Mouse (Mus musculus) liver, embryonic 12.5 days (tissue): ENCODE measurements around the gene Nup153. TPM values are rescaled to one million over a fixed set of nuclear protein-coding genes. Genes with fewer than 3 reads are reported as not detected.

Source experiments
- ATAC-seq: fragments of 200-750 bp; cut with Nextera tagmentation; 2 replicates; pipeline ENCODE4 v1.8.0; 2017; ENCODE audit warnings: moderate number of reproducible peaks, mild to moderate bottlenecking, moderate library complexity
- H3K27ac ChIP-seq: fragments of 300-500 bp; sonication (generic); 2 replicates; pipeline ENCODE4 v1.5.1; 2016; ENCODE audit warnings: mild to moderate bottlenecking
- H3K27me3 ChIP-seq: fragments of 300-500 bp; sonication (generic); replicated peaks from 2 replicates; pipeline ENCODE4 v1.6.1; 2016; ENCODE audit warnings: mild to moderate bottlenecking, moderate library complexity
- H3K36me3 ChIP-seq: fragments of 300-500 bp; sonication (generic); 2 replicates; pipeline ENCODE4 v1.6.1; 2016; ENCODE audit warnings: mild to moderate bottlenecking, moderate library complexity
- H3K4me1 ChIP-seq: fragments of 300-500 bp; sonication (generic); 2 replicates; pipeline ENCODE4 v1.6.1; 2016
- H3K4me2 ChIP-seq: fragments of 300-500 bp; sonication (generic); 2 replicates; pipeline ENCODE4 v1.6.1; 2016; ENCODE audit warnings: mild to moderate bottlenecking, moderate library complexity
- H3K4me3 ChIP-seq: fragments of 300-500 bp; sonication (generic); 2 replicates; pipeline ENCODE4 v1.5.1; 2016; ENCODE audit warnings: mild to moderate bottlenecking, moderate library complexity
- H3K9ac ChIP-seq: fragments of 300-500 bp; sonication (generic); 2 replicates; pipeline ENCODE4 v1.6.1; 2016; ENCODE audit warnings: mild to moderate bottlenecking, moderate library complexity
- H3K9me3 ChIP-seq: fragments of 300-500 bp; sonication (generic); replicated peaks from 2 replicates; pipeline ENCODE4 v1.6.1; 2016; ENCODE audit warnings: mild to moderate bottlenecking, moderate library complexity
- WGBS: fragments of 180-500 bp; shearing (Covaris S2); methylation state at CpG from one replicate; pipeline ENCODE4 v1.1.7; 2016; ENCODE audit not compliant: insufficient replicate concordance; 5-methylcytosine and 5-hydroxymethylcytosine counted together
- polyA plus RNA-seq: library from polyadenylated mRNA; unstranded; fragments of >200 nt; fragmentation: Nextera tagmentation; extraction: Ambion mirVana; gene quantifications from 2 replicates; pipeline ENCODE4 v1.2.1, GENCODE M21; 2016

Nup153 gene
- polyA plus RNA-seq, 1 experiment from 2014 or later: 39.0 TPM

DNA sequence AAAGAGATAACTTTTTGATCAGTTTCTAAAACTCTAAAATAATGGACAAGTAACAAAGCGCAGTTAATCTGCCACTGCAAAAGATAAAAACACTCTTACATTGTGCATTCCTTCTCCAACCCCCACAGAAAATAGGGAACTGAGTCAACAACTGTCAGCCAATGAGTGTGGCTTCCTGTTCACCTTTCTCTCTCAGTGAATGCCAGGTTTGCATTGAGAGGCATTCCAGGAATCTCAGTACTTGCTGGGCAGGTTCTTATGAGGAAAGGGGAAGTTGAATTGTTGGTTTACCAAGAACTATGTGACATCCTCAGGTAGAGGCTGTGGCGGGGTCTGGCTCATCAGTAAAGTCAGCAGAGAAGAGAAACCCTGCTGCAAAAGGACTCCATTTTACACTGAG lies 31.0 kb downstream of the Nup153 start:
- H3K9ac ChIP-seq: no peak overlapping the region
- peaks cover 82% of the 10 kb centered on the region for H3K36me3 ChIP-seq
- no peak overlapping the region for H3K4me3 ChIP-seq
- no peaks in the 10 kb centered on the region for H3K4me1 ChIP-seq
- 85% methylated on average over 2 of the region's 2 CpGs for WGBS
- H3K4me2 ChIP-seq: no peak overlapping the region
- H3K9me3 ChIP-seq: no peaks in the 10 kb centered on the region
- H3K27me3 ChIP-seq: no peaks in the 10 kb centered on the region
- no peak for ATAC-seq
- H3K27ac ChIP-seq: no peak overlapping the region

DNA sequence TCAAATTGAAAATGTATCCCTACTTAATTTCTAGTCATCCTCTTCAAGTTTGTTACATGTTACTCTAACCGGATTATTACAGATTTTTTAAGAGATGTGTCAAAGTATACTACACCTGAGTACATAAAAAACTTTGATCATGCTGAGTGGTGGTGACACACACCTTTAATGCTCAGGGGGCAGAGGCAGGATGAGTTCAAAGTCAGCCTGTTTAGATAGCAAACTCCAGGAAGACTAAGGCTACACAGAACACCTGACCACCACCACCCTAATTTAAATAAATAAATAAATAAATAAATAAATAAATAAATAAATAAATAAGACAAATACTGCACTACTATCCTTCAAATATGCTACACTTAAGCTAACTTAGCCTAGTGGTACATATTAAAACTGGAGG lies 31.8 kb downstream of the Nup153 start:
- ATAC-seq: no peak
- Histone ChIP-seq H3K4me3 (no peak overlapping the region), H3K4me2 (no peak overlapping the region), H3K9ac (no peak overlapping the region), H3K27ac (no peak overlapping the region), H3K27me3 (no peaks in the 10 kb centered on the region), H3K9me3 (no peaks in the 10 kb centered on the region), H3K4me1 (peaks cover 4% of the 10 kb centered on the region; the same call in 1 of the 2 replicates), H3K36me3 (peaks cover 82% of the 10 kb centered on the region)
- WGBS: 90% methylated on average over 1 of the region's 1 CpGs

DNA sequence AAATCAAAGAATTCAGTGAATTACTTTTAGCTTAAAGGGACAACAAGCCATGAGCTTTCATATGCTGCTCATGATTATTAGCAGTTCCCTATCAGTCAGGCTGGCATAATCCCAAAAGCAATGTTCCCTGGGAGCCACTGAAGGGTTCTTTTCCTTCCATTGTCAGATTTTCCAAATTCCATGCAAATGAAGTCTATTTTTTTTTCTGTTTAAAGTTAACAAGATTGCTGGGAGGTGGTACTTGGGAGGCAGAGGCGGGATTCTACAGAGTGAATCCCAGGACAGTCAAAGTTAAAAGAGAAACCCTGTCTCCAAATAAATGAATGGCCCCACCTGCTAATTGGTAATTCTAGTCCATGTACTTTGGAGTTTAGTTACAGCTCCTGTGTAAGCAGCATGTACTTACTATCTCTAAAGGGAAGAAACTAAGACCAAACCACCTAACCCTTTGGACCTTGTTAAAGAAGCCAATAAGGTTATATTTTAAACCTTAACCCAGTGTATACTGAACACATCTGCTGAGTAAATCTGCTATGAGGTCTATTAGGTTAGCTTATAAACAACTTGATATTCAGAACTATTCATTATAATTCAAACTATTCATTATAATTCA lies 32.3 kb downstream of the Nup153 start:
- Histone ChIP-seq H3K9ac (no peak overlapping the region), H3K4me2 (no peak overlapping the region), H3K27ac (no peak overlapping the region), H3K4me1 (peaks cover 9% of the 10 kb centered on the region; the same call in 1 of the 2 replicates), H3K9me3 (no peaks in the 10 kb centered on the region), H3K4me3 (no peak overlapping the region), H3K27me3 (no peaks in the 10 kb centered on the region), H3K36me3 (peaks cover 84% of the 10 kb centered on the region)
- no peak for ATAC-seq
- WGBS: 70% methylated on average over 1 of the region's 1 CpGs

DNA sequence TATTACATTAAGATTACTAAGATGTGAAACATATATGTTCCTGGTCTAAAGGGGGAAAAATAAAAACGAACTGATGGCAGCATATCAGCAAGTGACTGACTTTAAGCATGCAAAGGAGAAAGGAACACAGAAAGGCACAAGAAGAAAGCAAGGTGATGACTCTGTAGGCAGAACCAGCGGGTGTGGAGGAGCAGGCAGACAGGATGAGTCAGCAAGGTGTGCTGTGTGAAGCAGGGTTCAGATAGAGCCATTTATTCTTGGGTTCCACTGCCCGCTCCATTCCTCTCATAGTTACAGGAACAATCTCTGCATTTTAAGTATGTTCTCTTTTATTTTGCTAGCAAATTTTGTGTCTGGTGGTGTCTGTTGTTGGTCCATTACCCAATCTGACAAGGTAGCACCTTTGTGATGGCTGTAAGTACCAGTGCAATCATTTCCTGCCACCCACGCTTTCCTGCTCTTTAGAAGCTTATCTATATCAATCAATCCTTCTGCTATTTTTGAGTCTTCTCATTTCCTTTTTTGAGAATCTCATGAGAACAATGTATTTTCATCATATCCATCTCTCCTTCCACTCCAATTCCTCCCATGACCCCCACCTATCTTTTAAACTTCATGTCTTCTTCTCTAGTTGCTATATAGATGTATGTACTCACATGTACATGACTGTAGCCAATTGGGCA lies 37.0 kb downstream of the Nup153 start:
- peaks cover 9% of the 10 kb centered on the region; the same call in 1 of the 2 replicates for H3K4me1 ChIP-seq
- H3K4me3 ChIP-seq: no peak overlapping the region
- H3K4me2 ChIP-seq: no peak overlapping the region
- H3K36me3 ChIP-seq: peaks cover 94% of the 10 kb centered on the region
- H3K9me3 ChIP-seq: no peaks in the 10 kb centered on the region
- no peak overlapping the region for H3K27ac ChIP-seq
- 70% methylated on average over 4 of the region's 4 CpGs for whole genome bisulfite sequencing
- no peak overlapping the region for H3K9ac ChIP-seq
- no peaks in the 10 kb centered on the region for H3K27me3 ChIP-seq
- no peak for ATAC-seq

DNA sequence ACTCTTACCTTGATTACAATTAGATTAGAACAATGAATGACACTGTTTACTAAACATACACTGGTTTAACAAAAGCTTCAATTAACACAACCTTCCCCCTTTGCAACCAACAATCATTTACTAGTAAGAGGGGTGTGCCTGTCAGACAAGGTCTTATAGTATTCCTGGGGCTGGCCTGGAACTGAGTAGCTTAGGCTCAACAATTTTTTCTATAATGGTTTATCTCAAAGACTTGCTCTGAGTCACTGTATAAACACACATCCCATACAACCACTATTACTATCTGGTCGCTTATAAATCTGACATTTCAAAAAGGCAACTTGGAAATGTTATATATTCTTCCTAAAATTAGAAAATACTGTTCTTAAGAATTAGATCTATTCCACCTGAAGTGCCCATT lies 44.4 kb downstream of the Nup153 start:
- no peak overlapping the region for H3K9ac ChIP-seq
- no peak for ATAC-seq
- WGBS: 86% methylated on average over 1 of the region's 1 CpGs
- H3K4me1 ChIP-seq: no peaks in the 10 kb centered on the region
- H3K27me3 ChIP-seq: no peaks in the 10 kb centered on the region
- no peak overlapping the region for H3K27ac ChIP-seq
- peaks cover 92% of the 10 kb centered on the region for H3K36me3 ChIP-seq
- H3K4me2 ChIP-seq: no peak overlapping the region
- no peaks in the 10 kb centered on the region for H3K9me3 ChIP-seq
- H3K4me3 ChIP-seq: no peak overlapping the region

DNA sequence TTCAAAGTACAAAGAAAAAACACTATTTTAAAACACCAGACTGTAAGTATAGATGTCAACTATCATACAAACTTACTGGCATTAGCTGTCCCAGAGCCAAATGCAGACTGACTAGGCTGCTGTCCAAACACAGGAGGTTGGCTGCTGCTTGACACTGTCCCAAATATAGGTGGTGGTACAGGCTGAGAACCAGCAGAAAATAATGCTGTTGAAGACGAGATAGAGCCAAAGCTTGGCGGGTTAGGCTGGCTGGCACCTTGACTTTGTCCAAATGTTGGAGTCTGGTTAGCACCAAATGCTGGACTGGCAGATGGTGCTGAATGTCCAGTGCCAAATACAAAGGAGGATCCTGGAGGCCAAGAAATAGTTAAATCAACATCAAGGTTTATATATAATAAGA lies 44.8 kb downstream of the Nup153 start:
- Histone ChIP-seq H3K27me3 (no peaks in the 10 kb centered on the region), H3K4me3 (no peak overlapping the region), H3K9me3 (no peaks in the 10 kb centered on the region), H3K36me3 (peaks cover 92% of the 10 kb centered on the region), H3K4me2 (no peak overlapping the region), H3K9ac (no peak overlapping the region), H3K4me1 (no peaks in the 10 kb centered on the region), H3K27ac (no peak overlapping the region)
- ATAC-seq: no peak
- 81% methylated on average over 2 of the region's 2 CpGs for WGBS

DNA sequence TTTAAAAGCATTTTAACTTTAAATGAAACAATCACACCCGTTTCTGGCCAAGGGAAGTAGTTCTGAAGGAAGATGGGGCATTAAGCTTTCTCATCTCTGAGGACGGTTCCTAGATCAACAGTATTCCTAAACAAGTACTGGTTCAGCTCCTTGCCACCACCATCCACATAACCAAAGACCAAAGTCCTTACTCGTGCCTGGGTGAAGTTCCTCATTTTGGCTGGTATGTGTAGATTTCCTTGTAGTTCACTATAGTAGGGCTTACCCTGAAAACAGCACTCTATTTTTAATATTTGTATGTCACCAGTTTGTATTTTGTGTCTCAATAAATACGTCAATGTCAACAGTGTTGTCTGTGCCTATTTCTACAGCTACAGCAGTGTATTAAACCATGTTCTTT lies 50.0 kb downstream of the Nup153 start:
- Histone ChIP-seq H3K4me1 (no peaks in the 10 kb centered on the region), H3K9ac (no peak overlapping the region), H3K27ac (no peak overlapping the region), H3K36me3 (peaks cover 80% of the 10 kb centered on the region), H3K9me3 (no peaks in the 10 kb centered on the region), H3K27me3 (no peaks in the 10 kb centered on the region), H3K4me3 (no peak overlapping the region), H3K4me2 (no peak overlapping the region)
- 71% methylated on average over 4 of the region's 4 CpGs for WGBS
- ATAC-seq: no peak

DNA sequence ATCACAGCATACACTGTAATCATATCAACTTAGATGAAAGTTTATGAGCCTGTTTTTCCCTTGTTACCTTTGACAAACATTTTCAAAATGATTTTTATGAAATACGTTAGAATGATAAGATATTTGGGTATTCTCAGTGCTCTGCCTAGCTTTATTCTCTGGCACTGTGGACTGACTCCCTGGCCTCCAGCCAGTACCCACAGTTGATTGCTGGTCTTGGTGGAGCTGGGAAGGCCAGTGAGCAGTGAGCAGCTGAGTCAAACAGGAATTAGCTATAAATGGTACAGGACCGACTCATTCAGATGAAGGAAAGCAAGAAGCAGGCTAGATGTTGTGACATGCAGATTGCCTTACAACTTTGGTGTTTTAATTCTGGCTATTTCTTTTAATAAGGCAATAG lies 53.1 kb downstream of the Nup153 start:
- no peak for ATAC-seq
- WGBS: 79% methylated on average over 2 of the region's 2 CpGs
- H3K36me3 ChIP-seq: peaks cover 72% of the 10 kb centered on the region

DNA sequence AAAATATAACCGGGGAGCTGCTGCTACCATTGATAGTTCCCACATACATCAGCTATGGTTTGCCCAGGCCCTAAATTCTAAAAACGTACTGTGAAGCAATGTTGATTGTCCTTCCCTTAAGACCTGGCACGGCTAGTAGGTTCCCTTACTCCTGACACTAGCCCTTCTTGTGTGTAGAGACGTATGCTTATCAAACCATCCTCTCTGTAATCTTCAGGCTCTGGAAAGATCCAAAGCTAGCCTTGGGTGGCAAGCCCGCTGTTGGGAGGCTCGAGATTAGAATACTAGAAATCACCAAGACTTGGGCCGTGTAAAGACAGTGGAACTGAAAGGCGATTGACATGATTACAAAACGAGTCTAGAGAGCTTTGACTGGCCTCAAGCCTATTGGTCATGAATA lies 57.2 kb downstream of the Nup153 start:
- Histone ChIP-seq H3K36me3 (peaks cover 44% of the 10 kb centered on the region), H3K27ac (peak overlapping the region; percentile 91), H3K9ac (peak overlapping the region; percentile 99), H3K4me2 (peak overlapping the region; percentile 96), H3K27me3 (0 out of 2 replicates have a peak, but pooled peaks cover 7% of the 10 kb centered on the region), H3K4me1 (peaks cover 24% of the 10 kb centered on the region), H3K9me3 (no peaks in the 10 kb centered on the region), H3K4me3 (peak overlapping the region; percentile 98)
- peak; percentile 38 for ATAC-seq
- WGBS: 26% methylated on average over 9 of the region's 9 CpGs

More for the DNA sequence above, 53.1 kb downstream of the Nup153 start:
- H3K4me1 ChIP-seq: peaks cover 18% of the 10 kb centered on the region
- no peak overlapping the region for H3K4me2 ChIP-seq
- no peak overlapping the region for H3K27ac ChIP-seq
- no peaks in the 10 kb centered on the region for H3K9me3 ChIP-seq
- no peak overlapping the region for H3K4me3 ChIP-seq
- no peak overlapping the region for H3K9ac ChIP-seq
- H3K27me3 ChIP-seq: no peaks in the 10 kb centered on the region

DNA sequence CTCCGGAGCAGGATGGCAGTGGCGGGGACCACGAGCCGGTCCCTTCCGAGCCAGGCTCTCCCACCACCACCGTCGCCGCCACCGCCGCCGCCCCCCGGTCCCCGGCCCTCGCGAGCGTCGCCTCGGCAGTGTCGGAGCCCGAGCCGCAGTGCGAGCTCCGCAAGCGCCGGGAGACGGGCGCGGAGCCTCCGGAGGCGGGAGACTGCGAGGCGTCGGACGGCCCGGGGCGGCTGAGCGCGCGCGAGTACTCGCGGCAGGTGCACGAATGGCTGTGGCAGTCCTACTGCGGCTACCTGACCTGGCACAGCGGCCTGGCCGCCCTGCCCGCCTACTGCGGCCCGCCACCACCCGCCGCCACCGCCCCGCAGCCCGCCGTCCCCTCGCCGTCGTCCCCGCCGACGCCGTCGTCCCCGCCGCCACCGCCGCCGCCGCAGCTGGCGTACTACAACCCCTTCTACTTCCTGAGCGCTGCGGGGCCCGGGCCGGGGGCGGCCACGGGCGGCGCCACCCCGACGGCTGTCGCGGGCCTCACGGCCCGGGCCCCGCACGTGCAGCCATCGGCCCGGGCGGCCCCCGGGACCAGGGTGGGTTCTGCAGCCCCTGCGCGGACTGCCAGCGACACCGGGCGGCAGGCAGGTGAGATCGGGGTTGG lies 58.0 kb downstream of the Nup153 start:
- peak overlapping the region; percentile 98 for H3K4me3 ChIP-seq
- no peaks in the 10 kb centered on the region for H3K9me3 ChIP-seq
- peaks cover 37% of the 10 kb centered on the region for H3K36me3 ChIP-seq
- H3K4me1 ChIP-seq: peaks cover 24% of the 10 kb centered on the region
- under 1% methylated on average over 36 of the region's 96 CpGs for WGBS
- ATAC-seq: peak; percentile 64
- peak overlapping the region; percentile 99 for H3K9ac ChIP-seq
- H3K27me3 ChIP-seq: peaks cover 14% of the 10 kb centered on the region; the same call in 1 of the 2 replicates
- H3K4me2 ChIP-seq: peak overlapping the region; percentile 96
- peak overlapping the region; percentile 91 for H3K27ac ChIP-seq

DNA sequence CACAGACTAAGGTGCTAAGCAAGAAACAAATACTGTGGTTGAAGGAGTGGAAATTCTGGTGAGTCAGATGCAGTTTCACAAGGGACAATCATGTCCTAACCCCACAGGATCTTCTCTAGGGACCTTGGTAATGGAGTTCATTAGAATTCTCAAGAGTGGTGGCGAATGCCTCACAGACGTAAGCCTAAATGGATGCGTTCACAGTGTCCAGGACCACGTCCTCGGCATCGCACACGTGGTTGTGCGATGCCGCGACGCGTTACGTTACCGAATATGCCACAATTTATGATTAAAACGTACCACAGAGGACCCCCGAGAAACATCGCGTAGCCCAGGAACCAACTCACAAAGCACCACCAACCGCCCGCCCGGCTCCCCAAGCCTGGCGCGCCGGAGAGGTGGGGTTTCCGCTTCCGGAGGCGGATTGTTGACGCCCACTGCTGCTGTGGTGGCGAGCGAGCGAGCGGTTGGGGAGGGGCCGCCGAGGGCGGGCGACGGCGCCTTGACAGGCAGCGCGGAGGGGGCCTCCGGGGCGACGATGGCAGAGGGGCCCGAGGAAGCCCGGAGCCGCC lies 58.6 kb downstream of the Nup153 start, which contains the start of gene Fam8a1:
TSS of gene Fam8a1 (plus strand) at position 475 of the 572 bp plus-strand sequence.
- Histone ChIP-seq H3K4me2 (peak within 1 kb of the TSS; percentile 96), H3K36me3 (peaks cover 30% of the 10 kb centered on the region), H3K9me3 (no peaks in the 10 kb centered on the region), H3K9ac (peak within 1 kb of the TSS; percentile 99), H3K27me3 (peaks cover 15% of the 10 kb centered on the region; the same call in 1 of the 2 replicates), H3K27ac (peak within 1 kb of the TSS; percentile 91), H3K4me1 (peaks cover 24% of the 10 kb centered on the region), H3K4me3 (peak within 1 kb of the TSS; percentile 98)
- ATAC-seq: peak; percentile 95
- WGBS: under 1% methylated on average over 46 of the region's 46 CpGs
